Mouse (Mus musculus) heart, postnatal 36 days (tissue): ENCODE data around the gene 2900026A02Rik. TPM values are rescaled to one million over a fixed set of nuclear protein-coding genes. Genes with fewer than 3 reads are reported as not detected.

Experiments used
- DNase-seq, 2 experiments: peaks; one replicate each; pipeline ENCODE4 v3.0.0; 2021 to 2022
- intact Hi-C: fragments of 180-260 bp; cut with DNase I; formaldehyde crosslinking; loops from one replicate; pipeline ENCODE4 v1.15.1; 2025
- total RNA-seq, 2 experiments: library from RNA; stranded (reverse); gene quantifications; 2 replicates each; pipeline ENCODE4 v1.2.3; 2021

2900026A02Rik gene
- total RNA-seq = 10 to 100 TPM; 21.0 to 23.6 TPM

- DNase-seq = peak; percentile 88 to 92
- intact Hi-C loops = loop anchor here (1.0 kb wide), 1 partner anchor 41 kb away; no protein-coding TSS in a partner anchor
Observed at GRCm38 (mm10) chr5:113221147-113221865, at the start of gene 2900026A02Rik. TSS of gene 2900026A02Rik (minus strand) at chr5:113221236.

GRCm38 (mm10) chr5:113270043-113270442 lies 49.0 kb upstream of the 2900026A02Rik start:
- intact Hi-C loops = no loop called here
- no peak for DNase-seq

- intact Hi-C loops = no loop called here
- no peak for DNase-seq
Observed at GRCm38 (mm10) chr5:113268246-113268645, 47.2 kb upstream of the 2900026A02Rik start.

GRCm38 (mm10) chr5:113265637-113266036 lies 44.6 kb upstream of the 2900026A02Rik start:
- intact Hi-C loops = no loop called here
- DNase-seq = no peak

GRCm38 (mm10) chr5:113250806-113251205 lies 29.8 kb upstream of the 2900026A02Rik start:
- DNase-seq = no peak
- intact Hi-C loops = no loop called here

- intact Hi-C loops = no loop called here
- no peak for DNase-seq
Observed at GRCm38 (mm10) chr5:113249263-113249930, 28.4 kb upstream of the 2900026A02Rik start.

GRCm38 (mm10) chr5:113230196-113230595 lies 9.2 kb upstream of the 2900026A02Rik start:
- DNase-seq = no peak
- intact Hi-C loops = no loop called here

GRCm38 (mm10) chr5:113226632-113227102 lies 5.6 kb upstream of the 2900026A02Rik start, which contains the start of gene Tmem211:
TSS of gene Tmem211 (plus strand) at chr5:113226909.
- intact Hi-C loops = loop anchor here (1.0 kb wide), 3 partner anchors 46 to 127 kb away; no protein-coding TSS in a partner anchor
- DNase-seq = peak; percentile 88 to 90

GRCm38 (mm10) chr5:113225686-113226435 lies 4.8 kb upstream of the 2900026A02Rik start:
- DNase-seq = no peak
- intact Hi-C loops = loop anchor here (1.0 kb wide), 3 partner anchors 46 to 127 kb away; no protein-coding TSS in a partner anchor

- intact Hi-C loops = no loop called here
- DNase-seq = peak in 1 of 2 experiments; percentile 22
Observed at GRCm38 (mm10) chr5:113225271-113225670, 4.2 kb upstream of the 2900026A02Rik start.

- intact Hi-C loops = no loop called here
- DNase-seq = no peak
Observed at GRCm38 (mm10) chr5:113223888-113224287, 2.9 kb upstream of the 2900026A02Rik start.

- DNase-seq = peak; percentile 38 to 52
- intact Hi-C loops = loop anchor here (1.0 kb wide), 2 partner anchors 11 to 40 kb away; no protein-coding TSS in a partner anchor
Observed at GRCm38 (mm10) chr5:113220383-113221146, 471 bp downstream of the 2900026A02Rik start.

GRCm38 (mm10) chr5:113219876-113220275 lies 1.2 kb downstream of the 2900026A02Rik start:
- DNase-seq = no peak
- intact Hi-C loops = loop anchor here (1.0 kb wide), 1 partner anchor 11 kb away; no protein-coding TSS in a partner anchor

- intact Hi-C loops = no loop called here
- no peak for DNase-seq
Observed at GRCm38 (mm10) chr5:113219450-113219849, 1.6 kb downstream of the 2900026A02Rik start.

GRCm38 (mm10) chr5:113218617-113219235 lies 2.3 kb downstream of the 2900026A02Rik start:
- intact Hi-C loops = no loop called here
- DNase-seq = peak in 1 of 2 experiments; percentile 26

- no peak for DNase-seq
- intact Hi-C loops = no loop called here
Observed at GRCm38 (mm10) chr5:113217076-113217475, 4.0 kb downstream of the 2900026A02Rik start.

GRCm38 (mm10) chr5:113216328-113216960 lies 4.6 kb downstream of the 2900026A02Rik start:
- DNase-seq = no peak
- intact Hi-C loops = no loop called here

- no peak for DNase-seq
- intact Hi-C loops = loop anchor here (2.0 kb wide), 1 partner anchor 17 kb away; no protein-coding TSS in a partner anchor
Observed at GRCm38 (mm10) chr5:113215610-113216011, 5.4 kb downstream of the 2900026A02Rik start.

GRCm38 (mm10) chr5:113214455-113214854 lies 6.6 kb downstream of the 2900026A02Rik start:
- no peak for DNase-seq
- intact Hi-C loops = loop anchor here (2.0 kb wide), 1 partner anchor 16 kb away; no protein-coding TSS in a partner anchor
